Mouse (Mus musculus) liver, postnatal 0 days (tissue): ENCODE results near the gene Ttc28.

Experiments used
- CTCF ChIP-seq: sonication (generic); IDR thresholded peaks from 2 replicates; pipeline ENCODE4 v1.5.1; 2016; ENCODE audit warnings: antibody characterized with exemption, low read depth
- EP300 ChIP-seq: IDR thresholded peaks from 2 replicates; pipeline ENCODE4 v1.6.1; 2016; ENCODE audit warnings: antibody characterized with exemption, low read depth, mild to moderate bottlenecking

DNA sequence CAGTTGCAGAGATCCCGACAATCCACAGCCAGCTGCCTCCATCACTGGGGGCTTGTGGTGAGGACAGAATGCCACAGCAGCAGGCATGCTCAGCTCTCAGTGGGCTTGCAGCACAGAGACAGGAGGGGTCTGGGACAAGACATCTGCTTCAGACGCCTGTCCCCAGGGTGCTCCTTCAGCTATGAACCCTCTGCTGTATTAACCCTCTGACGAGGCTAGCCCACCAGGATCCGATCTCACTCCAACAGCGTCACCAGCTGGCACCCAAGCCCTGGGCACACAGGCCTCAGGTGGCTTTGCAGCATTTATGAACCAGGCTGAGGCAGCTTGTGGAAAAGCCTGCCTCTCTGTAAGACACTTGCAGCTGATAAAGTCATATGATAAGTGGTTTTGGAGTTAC, 339.4 kb downstream of the Ttc28 start:
- TF ChIP-seq CTCF = no peak
- TF ChIP-seq EP300 = no peak
